Mouse (Mus musculus): ENCODE measurements around the gene Scand1.

DNA sequence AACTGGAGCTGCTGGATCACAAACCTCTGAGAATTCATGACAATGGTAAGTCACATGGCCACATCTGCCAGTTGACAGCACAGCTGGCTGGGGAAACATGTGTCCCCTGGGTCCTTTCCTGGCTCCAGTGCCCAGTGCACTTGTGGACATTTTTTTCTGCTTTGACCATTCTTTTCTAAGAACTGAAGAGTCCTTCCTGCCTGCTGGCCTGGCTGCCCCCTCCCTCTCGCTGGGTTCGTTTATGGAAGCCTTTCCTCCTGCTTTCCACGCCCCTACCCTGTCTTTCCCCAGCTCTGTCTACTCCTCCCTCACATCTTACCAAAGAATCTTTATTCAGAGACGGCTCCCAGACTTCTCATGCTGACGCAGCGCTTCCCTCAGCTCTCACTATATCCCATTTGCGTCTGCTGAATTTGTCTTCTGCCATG is 40.8 kb upstream of the Scand1 start:
- TF ChIP-seq CTCF (conservative IDR thresholded peaks at IDR 0.05; ENCODE audit: low read length), result no peak
- no peak for TF ChIP-seq NANOG (IDR thresholded peaks at IDR 0.05; ENCODE audit: borderline replicate concordance, low read length)
